Mouse (Mus musculus) kidney, postnatal 36 days (tissue): Measurements from ENCODE around the gene Rnf5.
A peak's percentile ranks its signal among the peaks of the same experiment; 100 is the strongest.

Experiments
- DNase-seq, 2 experiments: peaks; one replicate each; pipeline ENCODE4 v3.0.0; 2021 to 2022; ENCODE audit warnings: mixed read lengths in 2 of 2

Gene Rnf5

GRCm38 (mm10) chr17:34631647-34632046 is 28.2 kb upstream of the Rnf5 start:
- no peak for DNase-seq

- DNase-seq, result no peak
Measured at GRCm38 (mm10) chr17:34630761-34631301, 27.3 kb upstream of the Rnf5 start.

- DNase-seq, result no peak
Measured at GRCm38 (mm10) chr17:34629796-34630603, 26.5 kb upstream of the Rnf5 start.

GRCm38 (mm10) chr17:34629221-34629751 is 25.8 kb upstream of the Rnf5 start, which contains the start of gene Prrt1:
Gene Prrt1, plus strand, starts transcription at chr17:34629533.
- DNase-seq, result no peak

- no peak for DNase-seq
Measured at GRCm38 (mm10) chr17:34628644-34628967, 25.1 kb upstream of the Rnf5 start.

GRCm38 (mm10) chr17:34627943-34628643 is 24.6 kb upstream of the Rnf5 start, which contains the start of gene Ppt2:
Gene Ppt2, minus strand, starts transcription at chr17:34628510.
- DNase-seq, result peak; percentile 73 to 78

- peak; percentile 94 to 95 for DNase-seq
Measured at GRCm38 (mm10) chr17:34627093-34627942, 23.8 kb upstream of the Rnf5 start.

- DNase-seq, result no peak
Measured at GRCm38 (mm10) chr17:34626773-34627092, 23.2 kb upstream of the Rnf5 start.

GRCm38 (mm10) chr17:34626062-34626772 is 22.7 kb upstream of the Rnf5 start:
- peak in 1 of 2 experiments; percentile 57 for DNase-seq

GRCm38 (mm10) chr17:34624981-34625380 is 21.5 kb upstream of the Rnf5 start:
- DNase-seq, result no peak

- no peak for DNase-seq
Measured at GRCm38 (mm10) chr17:34623161-34623560, 19.7 kb upstream of the Rnf5 start.

GRCm38 (mm10) chr17:34621006-34621405 is 17.5 kb upstream of the Rnf5 start:
- DNase-seq, result no peak

GRCm38 (mm10) chr17:34618999-34619398 is 15.5 kb upstream of the Rnf5 start:
- peak; percentile 82 to 88 for DNase-seq

GRCm38 (mm10) chr17:34615871-34616270 is 12.4 kb upstream of the Rnf5 start, which contains the start of gene Egfl8:
Gene Egfl8, minus strand, starts transcription at chr17:34615971.
- no peak for DNase-seq

- DNase-seq, result no peak
Measured at GRCm38 (mm10) chr17:34613830-34614229, 10.3 kb upstream of the Rnf5 start.

- DNase-seq, result no peak
Measured at GRCm38 (mm10) chr17:34613054-34613645, 9.7 kb upstream of the Rnf5 start.

GRCm38 (mm10) chr17:34611050-34611449 is 7.6 kb upstream of the Rnf5 start:
- no peak for DNase-seq

- DNase-seq, result peak in 1 of 2 experiments; percentile 47
Measured at GRCm38 (mm10) chr17:34607997-34608396, 4.5 kb upstream of the Rnf5 start.

- DNase-seq, result no peak
Measured at GRCm38 (mm10) chr17:34606186-34607039, 2.9 kb upstream of the Rnf5 start.

- DNase-seq, result peak; percentile 98 to 99
Measured at GRCm38 (mm10) chr17:34605609-34606008, 2.1 kb upstream of the Rnf5 start.
